Mouse (Mus musculus) gastrocnemius, postnatal 36 days (tissue): ENCODE data around the gene Efna2. TPM values are rescaled to one million over a fixed set of nuclear protein-coding genes. Genes with fewer than 3 reads are reported as not detected.
"Not testable (repeated sequence)": the region's sequence is repeated elsewhere in the genome, so short reads cannot be mapped to it uniquely, and the experiment has no call there.

ENCODE experiments used
- DNase-seq, 2 experiments: peaks; one replicate each; pipeline ENCODE4 v3.0.0; 2022
- intact Hi-C: fragments of 180-260 bp; cut with DNase I; formaldehyde crosslinking; loops from one replicate; pipeline ENCODE4 v1.15.1; 2025
- total RNA-seq, 2 experiments: library from RNA; stranded (reverse); gene quantifications; 2 replicates each; pipeline ENCODE4 v1.2.3; 2021

Efna2 gene
- total RNA-seq, 2 experiments from 2014 or later = 0.27 to 0.31 TPM

- no peak for DNase-seq
- intact Hi-C loops = no loop called here
Observed at GRCm38 (mm10) chr10:80215048-80215772, 35.9 kb downstream of the Efna2 start.

GRCm38 (mm10) chr10:80220676-80221075, 41.4 kb downstream of the Efna2 start:
- no peak for DNase-seq
- intact Hi-C loops = no loop called here

GRCm38 (mm10) chr10:80223137-80223536, 43.9 kb downstream of the Efna2 start:
- intact Hi-C loops, DNase-seq: not testable (repeated sequence)

GRCm38 (mm10) chr10:80226071-80226415, 46.8 kb downstream of the Efna2 start:
- no peak for DNase-seq
- intact Hi-C loops = no loop called here

GRCm38 (mm10) chr10:80226416-80227165, 47.3 kb downstream of the Efna2 start, which contains the start of gene Mum1:
TSS of gene Mum1 (plus strand) at chr10:80226434.
- DNase-seq = peak; percentile 98 to 99
- intact Hi-C loops = no loop called here

- no peak for DNase-seq
- intact Hi-C loops = no loop called here
Observed at GRCm38 (mm10) chr10:80227166-80227539, 47.9 kb downstream of the Efna2 start.

GRCm38 (mm10) chr10:80227877-80228775, 48.8 kb downstream of the Efna2 start:
- no peak for DNase-seq
- intact Hi-C loops = no loop called here

GRCm38 (mm10) chr10:80236145-80236825, 57.0 kb downstream of the Efna2 start:
- intact Hi-C loops = no loop called here

GRCm38 (mm10) chr10:80237020-80237419, 57.7 kb downstream of the Efna2 start:
- DNase-seq = no peak
- intact Hi-C loops = no loop called here

More at GRCm38 (mm10) chr10:80236145-80236825, 57.0 kb downstream of the Efna2 start:
- no peak for DNase-seq

- intact Hi-C loops = no loop called here
- DNase-seq = no peak
Observed at GRCm38 (mm10) chr10:80238306-80238705, 59.0 kb downstream of the Efna2 start.

Other genes with a start within 250 kb of the Efna2 start
- gene Wdr18, start 219.3 kb upstream of the Efna2 start, total RNA-seq = 10 to 100 TPM; 17.5 to 23.9 TPM
- under 1 TPM; 0.07 to 0.15 TPM for gene Grin3b, start 208.8 kb upstream of the Efna2 start, total RNA-seq
- gene Tmem259, start 195.2 kb upstream of the Efna2 start, total RNA-seq = 10 to 100 TPM; 71.5 to 72.4 TPM
- 1 to 10 TPM; 5.2 to 6.0 TPM for gene Cnn2, start 190.9 kb upstream of the Efna2 start, total RNA-seq
- 1 to 10 TPM; 5.4 to 5.8 TPM for gene Abca7, start 183.0 kb upstream of the Efna2 start, total RNA-seq
- gene Arhgap45, start 162.8 kb upstream of the Efna2 start, total RNA-seq = 1 to 10 TPM; 1.1 to 2.7 TPM
- 10 to 100 TPM; 36.0 to 42.5 TPM for gene Polr2e, start 139.7 kb upstream of the Efna2 start, total RNA-seq
- gene Gpx4, start 132.3 kb upstream of the Efna2 start, total RNA-seq = 100 to 1,000 TPM; 500 to 536 TPM
- 1 to 10 TPM; 4.5 to 7.3 TPM for gene Sbno2, start 73.9 kb upstream of the Efna2 start, total RNA-seq
- 100 to 1,000 TPM; 120 to 135 TPM for gene Stk11, start 63.7 kb upstream of the Efna2 start, total RNA-seq
- gene Atp5d, start 40.9 kb upstream of the Efna2 start, total RNA-seq = 100 to 1,000 TPM; 600 to 616 TPM
- gene Cbarp, start 38.6 kb upstream of the Efna2 start, total RNA-seq = 1 to 10 TPM; 1.4 to 2.1 TPM
- 10 to 100 TPM; 37.6 to 49.3 TPM for gene Midn, start 31.2 kb upstream of the Efna2 start, total RNA-seq
- gene Cirbp, start 13.5 kb upstream of the Efna2 start, total RNA-seq = 10 to 100 TPM; 22.6 to 28.3 TPM
- 1 to 10 TPM; 4.7 to 5.1 TPM for gene 1600002K03Rik, start 6.5 kb upstream of the Efna2 start, total RNA-seq
- gene Mum1, start 47.0 kb downstream of the Efna2 start, total RNA-seq = 10 to 100 TPM; 12.3 to 14.3 TPM
- gene Ndufs7, start 69.6 kb downstream of the Efna2 start, total RNA-seq = 100 to 1,000 TPM; 516 to 553 TPM
- gene Gamt, start 81.5 kb downstream of the Efna2 start, total RNA-seq = 10 to 100 TPM; 35.1 to 59.8 TPM
- gene Dazap1, start 82.0 kb downstream of the Efna2 start, total RNA-seq = 10 to 100 TPM; 30.0 to 40.4 TPM
- 100 to 1,000 TPM; 529 to 644 TPM for gene Rps15, start 113.0 kb downstream of the Efna2 start, total RNA-seq
- gene Apc2, start 116.5 kb downstream of the Efna2 start, total RNA-seq = under 1 TPM; 0.54 to 0.57 TPM
- gene 2310011J03Rik, start 141.1 kb downstream of the Efna2 start, total RNA-seq = 1 to 10 TPM; 5.5 to 6.2 TPM
- gene Pcsk4, start 150.0 kb downstream of the Efna2 start, total RNA-seq = 1 to 10 TPM; 1.1 to 2.0 TPM
- gene Reep6, start 150.5 kb downstream of the Efna2 start, total RNA-seq = 1 to 10 TPM; 1.3 to 1.5 TPM
- 10 to 100 TPM; 27.4 to 38.1 TPM for gene Adamtsl5, start 168.9 kb downstream of the Efna2 start, total RNA-seq
- under 1 TPM; 0.15 to 0.20 TPM for gene Plk5, start 177.0 kb downstream of the Efna2 start, total RNA-seq
- 1 to 10 TPM; 3.4 to 4.5 TPM for gene Mex3d, start 208.2 kb downstream of the Efna2 start, total RNA-seq
- gene Mbd3, start 220.1 kb downstream of the Efna2 start, total RNA-seq = 10 to 100 TPM; 95.1 to 99.9 TPM
- gene Uqcr11, start 227.3 kb downstream of the Efna2 start, total RNA-seq = 100 to 1,000 TPM; 825 to 866 TPM